Mouse (Mus musculus) right cerebral cortex, postnatal 4 days (tissue): ENCODE results near the gene Hoxa10.
A peak's percentile ranks its signal among the peaks of the same experiment; 100 is the strongest.

ENCODE experiments used
- DNase-seq: peaks from one replicate; pipeline ENCODE4 v3.0.0-alpha.2; 2022

Gene Hoxa10

GRCm38 (mm10) chr6:52229558-52230416 lies 10.9 kb downstream of the Hoxa10 start:
- no peak for DNase-seq

GRCm38 (mm10) chr6:52228475-52229465 lies 11.9 kb downstream of the Hoxa10 start:
- no peak for DNase-seq

- no peak for DNase-seq
Measured at GRCm38 (mm10) chr6:52227470-52228222, 13.0 kb downstream of the Hoxa10 start.

GRCm38 (mm10) chr6:52226569-52227257 lies 13.9 kb downstream of the Hoxa10 start:
- DNase-seq = no peak

GRCm38 (mm10) chr6:52225612-52226568 lies 14.8 kb downstream of the Hoxa10 start:
- no peak for DNase-seq

- no peak for DNase-seq
Measured at GRCm38 (mm10) chr6:52224895-52225611, 15.6 kb downstream of the Hoxa10 start.

GRCm38 (mm10) chr6:52223939-52224760 lies 16.5 kb downstream of the Hoxa10 start:
- DNase-seq = no peak

GRCm38 (mm10) chr6:52222729-52223128 lies 17.9 kb downstream of the Hoxa10 start:
- DNase-seq = no peak

- DNase-seq = no peak
Measured at GRCm38 (mm10) chr6:52221993-52222685, 18.5 kb downstream of the Hoxa10 start.

- peak; percentile 80 for DNase-seq
Measured at GRCm38 (mm10) chr6:52221337-52221992, 19.2 kb downstream of the Hoxa10 start, which contains the start of gene Hoxa7. TSS of gene Hoxa7 (minus strand) at chr6:52221854.

- DNase-seq = no peak
Measured at GRCm38 (mm10) chr6:52220865-52221310, 19.8 kb downstream of the Hoxa10 start.

- no peak for DNase-seq
Measured at GRCm38 (mm10) chr6:52220003-52220864, 20.4 kb downstream of the Hoxa10 start.

GRCm38 (mm10) chr6:52219234-52219942 lies 21.3 kb downstream of the Hoxa10 start:
- DNase-seq = no peak

- no peak for DNase-seq
Measured at GRCm38 (mm10) chr6:52218643-52219215, 21.9 kb downstream of the Hoxa10 start.

GRCm38 (mm10) chr6:52217895-52218642 lies 22.6 kb downstream of the Hoxa10 start:
- DNase-seq = no peak
